Mouse (Mus musculus): ENCODE measurements around the gene Slc27a3. TPM values are rescaled to one million over a fixed set of nuclear protein-coding genes. Genes with fewer than 3 reads are reported as not detected.
"Not testable (repeated sequence)": the region's sequence is repeated elsewhere in the genome, so short reads cannot be mapped to it uniquely, and the experiment has no call there.

Slc27a3 gene
- polyA plus RNA-seq, 1 experiment from 2014 or later, result 34.6 TPM

GRCm38 (mm10) chr3:90373432-90374028 lies 16.2 kb downstream of the Slc27a3 start:
- WGBS, result 27% methylated on average over 4 of the region's 4 CpGs
- Histone ChIP-seq H3K4me2 (replicated peaks) (no peak overlapping the region), H3K9me3 (replicated peaks) (no peaks in the 10 kb centered on the region), H3K4me3 (replicated peaks) (no peak overlapping the region), H3K36me3 (no peaks in the 10 kb centered on the region), H3K27ac (replicated peaks) (no peak overlapping the region), H3K27me3 (no peaks in the 10 kb centered on the region), H3K9ac (no peak overlapping the region), H3K4me1 (no peaks in the 10 kb centered on the region)
- no peak for ATAC-seq (ENCODE audit: insufficient number of reproducible peaks, low FRiP score, low TSS enrichment, low read depth)

DNA sequence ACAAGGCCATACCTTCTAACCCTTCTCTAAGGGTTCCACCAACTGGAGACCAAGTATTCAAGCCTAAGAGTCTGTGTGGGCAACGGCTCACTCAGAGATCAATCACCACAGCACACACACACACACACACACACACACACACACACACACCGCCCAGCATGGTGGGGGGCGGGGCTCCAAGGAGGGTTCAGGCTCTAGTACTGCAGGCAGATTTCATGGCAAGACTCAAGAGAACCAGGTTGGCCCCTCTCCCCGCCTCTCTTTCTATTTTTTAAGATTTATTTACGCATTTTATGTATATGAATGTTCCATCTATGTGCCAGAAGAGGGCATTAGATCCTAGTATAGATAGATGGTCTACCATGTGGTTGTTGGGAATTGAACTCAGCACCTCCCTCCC lies 16.9 kb downstream of the Slc27a3 start:
- Histone ChIP-seq H3K4me2 (replicated peaks) (no peak overlapping the region), H3K4me3 (replicated peaks) (no peak overlapping the region), H3K27ac (replicated peaks) (no peak overlapping the region), H3K36me3 (no peaks in the 10 kb centered on the region), H3K9ac (no peak overlapping the region), H3K27me3 (no peaks in the 10 kb centered on the region), H3K9me3 (replicated peaks) (no peaks in the 10 kb centered on the region), H3K4me1 (no peaks in the 10 kb centered on the region)
- 65% methylated on average over 5 of the region's 5 CpGs for WGBS
- ATAC-seq (ENCODE audit: insufficient number of reproducible peaks, low FRiP score, low TSS enrichment, low read depth), result no peak

DNA sequence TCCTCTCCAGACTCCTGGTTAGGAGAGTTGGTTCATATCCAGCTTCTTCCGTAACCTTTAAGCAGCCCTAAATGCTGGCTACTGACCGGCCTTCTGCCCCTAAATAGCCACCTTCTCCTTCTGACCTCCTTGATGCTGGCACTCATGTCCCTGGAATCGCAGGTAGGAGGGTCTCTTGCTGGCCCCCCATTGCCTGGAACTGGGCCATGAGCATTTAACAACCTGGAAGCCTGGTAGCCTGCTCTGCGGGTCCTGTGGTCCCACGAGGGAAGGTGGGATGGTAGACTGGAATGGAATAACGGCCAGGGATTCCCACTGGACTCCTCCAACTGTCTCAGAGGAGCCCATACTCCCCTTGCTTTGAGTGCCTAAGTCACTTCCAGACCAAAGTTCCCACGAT lies 17.9 kb downstream of the Slc27a3 start:
- Histone ChIP-seq H3K9me3 (replicated peaks) (no peaks in the 10 kb centered on the region), H3K27ac (replicated peaks) (no peak overlapping the region), H3K9ac (no peak overlapping the region), H3K4me3 (replicated peaks) (no peak overlapping the region), H3K36me3 (no peaks in the 10 kb centered on the region), H3K27me3 (no peaks in the 10 kb centered on the region), H3K4me2 (replicated peaks) (no peak overlapping the region), H3K4me1 (no peaks in the 10 kb centered on the region)
- WGBS, result 73% methylated on average over 7 of the region's 7 CpGs
- ATAC-seq (ENCODE audit: insufficient number of reproducible peaks, low FRiP score, low TSS enrichment, low read depth), result no peak

DNA sequence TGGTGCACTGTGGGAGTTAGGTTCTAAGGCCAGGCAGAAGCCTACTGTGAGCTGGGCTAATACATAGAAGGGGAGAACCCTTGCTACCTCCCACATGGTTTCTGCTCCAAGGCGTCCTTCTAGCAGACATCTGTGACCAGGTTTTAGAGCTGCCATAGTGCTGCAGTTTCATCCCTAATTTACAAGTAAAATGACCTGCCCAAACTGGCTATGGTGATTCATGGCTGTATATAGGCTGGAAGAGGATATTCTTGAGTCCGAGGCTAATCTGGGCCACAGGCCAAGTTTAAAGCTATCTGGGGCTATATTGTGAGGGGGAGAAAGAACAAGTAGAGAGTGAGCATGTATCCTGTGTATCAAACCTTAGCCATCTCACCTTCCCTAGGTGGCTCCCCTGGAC lies 20.7 kb downstream of the Slc27a3 start:
- Histone ChIP-seq H3K4me1 (no peaks in the 10 kb centered on the region), H3K9me3 (replicated peaks) (no peaks in the 10 kb centered on the region)
- 43% methylated on average over 2 of the region's 2 CpGs for WGBS

GRCm38 (mm10) chr3:90367001-90367632 lies 22.6 kb downstream of the Slc27a3 start:
- 0 out of 2 replicates have a peak, but pooled peaks cover 3% of the 10 kb centered on the region for H3K36me3 ChIP-seq
- 90% methylated on average over 5 of the region's 5 CpGs for WGBS
- no peak overlapping the region for H3K27ac ChIP-seq (replicated peaks)
- H3K4me3 ChIP-seq (replicated peaks), result no peak overlapping the region
- no peaks in the 10 kb centered on the region for H3K4me1 ChIP-seq
- ATAC-seq (ENCODE audit: insufficient number of reproducible peaks, low FRiP score, low TSS enrichment, low read depth), result no peak
- H3K27me3 ChIP-seq, result no peaks in the 10 kb centered on the region
- H3K9ac ChIP-seq, result no peak overlapping the region
- H3K9me3 ChIP-seq (replicated peaks), result no peaks in the 10 kb centered on the region
- H3K4me2 ChIP-seq (replicated peaks), result no peak overlapping the region

More for the DNA sequence above, 20.7 kb downstream of the Slc27a3 start:
- Histone ChIP-seq H3K27me3 (no peaks in the 10 kb centered on the region), H3K4me2 (replicated peaks) (no peak overlapping the region), H3K27ac (replicated peaks) (no peak overlapping the region), H3K36me3 (no peaks in the 10 kb centered on the region), H3K4me3 (replicated peaks) (no peak overlapping the region), H3K9ac (no peak overlapping the region)
- ATAC-seq (ENCODE audit: insufficient number of reproducible peaks, low FRiP score, low TSS enrichment, low read depth), result no peak

DNA sequence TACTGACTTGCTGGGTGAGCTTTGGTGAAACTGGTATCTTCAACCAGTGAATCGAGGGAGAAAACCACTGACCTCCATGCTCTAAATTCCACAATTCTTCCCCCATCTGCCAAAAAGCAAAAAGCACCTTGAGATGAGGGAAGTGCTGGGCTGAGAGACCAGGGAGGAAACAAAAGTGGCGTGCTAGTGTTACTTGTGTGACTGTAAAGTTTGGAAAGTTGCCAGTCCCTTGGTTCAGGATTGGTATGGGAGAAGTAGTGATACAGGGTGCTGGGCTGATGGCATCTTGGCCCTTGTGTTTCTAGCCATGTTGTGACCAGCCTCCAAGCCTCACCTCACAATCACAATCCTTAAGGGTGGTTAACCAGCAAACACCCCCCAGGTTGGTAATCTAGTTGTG lies 27.4 kb downstream of the Slc27a3 start:
- 79% methylated on average over 2 of the region's 2 CpGs for WGBS
- Histone ChIP-seq H3K36me3 (peaks cover 28% of the 10 kb centered on the region), H3K4me2 (replicated peaks) (no peak overlapping the region), H3K9me3 (replicated peaks) (no peaks in the 10 kb centered on the region), H3K4me3 (replicated peaks) (no peak overlapping the region), H3K9ac (no peak overlapping the region), H3K4me1 (no peaks in the 10 kb centered on the region), H3K27ac (replicated peaks) (no peak overlapping the region), H3K27me3 (no peaks in the 10 kb centered on the region)
- ATAC-seq (ENCODE audit: insufficient number of reproducible peaks, low FRiP score, low TSS enrichment, low read depth), result no peak

GRCm38 (mm10) chr3:90361476-90361875 lies 28.3 kb downstream of the Slc27a3 start:
- Histone ChIP-seq H3K4me1 (no peaks in the 10 kb centered on the region), H3K27me3 (no peaks in the 10 kb centered on the region), H3K9me3 (replicated peaks) (no peaks in the 10 kb centered on the region), H3K9ac (no peak overlapping the region), H3K4me2 (replicated peaks) (no peak overlapping the region), H3K36me3 (peaks cover 37% of the 10 kb centered on the region), H3K4me3 (replicated peaks) (no peak overlapping the region), H3K27ac (replicated peaks) (no peak overlapping the region)
- no peak for ATAC-seq (ENCODE audit: insufficient number of reproducible peaks, low FRiP score, low TSS enrichment, low read depth)
- WGBS, result 74% methylated on average over 4 of the region's 4 CpGs

GRCm38 (mm10) chr3:90359230-90359629 lies 30.5 kb downstream of the Slc27a3 start:
- no peak overlapping the region for H3K4me3 ChIP-seq (replicated peaks)
- WGBS, result 86% methylated on average over 1 of the region's 1 CpGs
- ATAC-seq (ENCODE audit: insufficient number of reproducible peaks, low FRiP score, low TSS enrichment, low read depth), result no peak
- H3K36me3 ChIP-seq, result peaks cover 56% of the 10 kb centered on the region
- no peaks in the 10 kb centered on the region for H3K9me3 ChIP-seq (replicated peaks)
- no peaks in the 10 kb centered on the region for H3K27me3 ChIP-seq
- no peaks in the 10 kb centered on the region for H3K4me1 ChIP-seq
- no peak overlapping the region for H3K27ac ChIP-seq (replicated peaks)
- no peak overlapping the region for H3K4me2 ChIP-seq (replicated peaks)
- no peak overlapping the region for H3K9ac ChIP-seq

DNA sequence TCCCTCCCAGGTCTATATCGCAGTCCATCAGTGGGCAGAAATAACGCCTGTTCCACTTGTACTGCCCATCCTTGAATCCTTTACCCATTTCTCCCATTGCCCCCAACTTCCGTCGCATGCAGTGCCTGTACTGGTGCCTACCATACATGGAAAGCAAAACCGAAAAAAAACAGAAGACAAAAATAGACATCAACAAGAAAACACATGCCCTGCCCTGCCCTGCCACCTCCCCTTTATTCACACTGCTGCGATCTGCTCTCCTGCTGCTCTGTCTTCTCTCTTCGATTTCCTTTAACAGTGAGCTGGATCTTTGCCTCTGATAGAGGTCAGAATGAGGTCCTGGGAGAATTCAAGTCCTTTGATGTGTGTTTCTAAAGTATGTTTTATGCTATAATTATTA lies 31.8 kb downstream of the Slc27a3 start:
- no peaks in the 10 kb centered on the region for H3K4me1 ChIP-seq
- no peaks in the 10 kb centered on the region for H3K9me3 ChIP-seq (replicated peaks)
- ATAC-seq (ENCODE audit: insufficient number of reproducible peaks, low FRiP score, low TSS enrichment, low read depth), result no peak
- no peak overlapping the region for H3K27ac ChIP-seq (replicated peaks)
- no peak overlapping the region for H3K9ac ChIP-seq
- H3K36me3 ChIP-seq, result peaks cover 69% of the 10 kb centered on the region
- no peak overlapping the region for H3K4me3 ChIP-seq (replicated peaks)
- 76% methylated on average over 7 of the region's 7 CpGs for WGBS
- no peak overlapping the region for H3K4me2 ChIP-seq (replicated peaks)
- H3K27me3 ChIP-seq, result no peaks in the 10 kb centered on the region

DNA sequence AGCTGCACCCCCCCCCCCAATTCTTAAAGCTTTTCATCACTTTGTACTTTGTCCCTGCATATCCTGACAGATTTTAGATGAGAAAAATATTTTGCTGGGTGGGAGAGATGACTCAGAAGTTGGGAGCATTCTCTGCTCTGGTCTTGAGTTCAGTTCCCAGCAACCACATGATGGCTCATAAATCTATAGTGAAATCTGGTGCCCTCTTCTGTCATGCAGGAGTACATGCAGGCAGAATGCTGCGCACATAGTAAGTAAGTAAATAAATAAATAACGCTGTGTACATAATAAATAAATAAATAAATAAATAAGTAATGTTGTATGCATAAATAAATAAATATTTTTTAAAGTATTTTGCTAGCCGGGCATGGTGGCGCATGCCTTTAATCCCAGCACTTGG lies 41.9 kb downstream of the Slc27a3 start:
- peaks cover 64% of the 10 kb centered on the region for H3K36me3 ChIP-seq
- no peaks in the 10 kb centered on the region for H3K4me1 ChIP-seq
- no peak overlapping the region for H3K4me2 ChIP-seq (replicated peaks)
- no peak for ATAC-seq (ENCODE audit: insufficient number of reproducible peaks, low FRiP score, low TSS enrichment, low read depth)
- no peak overlapping the region for H3K9ac ChIP-seq
- H3K27ac ChIP-seq (replicated peaks), result no peak overlapping the region
- H3K9me3 ChIP-seq (replicated peaks), result no peaks in the 10 kb centered on the region
- H3K4me3 ChIP-seq (replicated peaks), result no peak overlapping the region
- H3K27me3 ChIP-seq, result no peaks in the 10 kb centered on the region
- 96% methylated on average over 4 of the region's 4 CpGs for WGBS

DNA sequence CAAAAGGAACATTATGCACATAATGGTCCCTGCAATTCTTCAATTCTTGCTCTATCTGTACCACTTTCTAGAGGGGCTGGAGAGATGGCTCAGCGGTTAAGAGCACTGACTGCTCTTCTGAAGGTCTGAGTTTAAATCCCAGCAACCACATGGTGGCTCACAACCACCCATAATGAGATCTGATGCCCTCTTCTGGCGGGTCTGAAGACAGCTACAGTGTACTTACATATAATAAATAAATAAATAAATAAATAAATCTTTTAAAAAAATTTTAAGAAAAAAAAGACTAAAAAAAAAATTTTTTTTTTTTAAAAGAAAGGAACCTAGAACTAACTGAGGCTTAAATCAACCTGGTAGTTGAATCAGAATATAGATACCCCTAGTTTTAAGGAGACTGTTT lies 46.9 kb downstream of the Slc27a3 start:
- H3K36me3 ChIP-seq, result peaks cover 42% of the 10 kb centered on the region
- not testable (repeated sequence) for H3K9ac ChIP-seq; ATAC-seq (ENCODE audit: insufficient number of reproducible peaks, low FRiP score, low TSS enrichment, low read depth); H3K27ac ChIP-seq (replicated peaks); H3K4me1 ChIP-seq; H3K4me2 ChIP-seq (replicated peaks); H3K4me3 ChIP-seq (replicated peaks); H3K9me3 ChIP-seq (replicated peaks); H3K27me3 ChIP-seq
- WGBS, result 64% methylated on average over 2 of the region's 2 CpGs

GRCm38 (mm10) chr3:90340177-90340576 lies 49.6 kb downstream of the Slc27a3 start:
- ATAC-seq (ENCODE audit: insufficient number of reproducible peaks, low FRiP score, low TSS enrichment, low read depth), result no peak
- peaks cover 20% of the 10 kb centered on the region for H3K36me3 ChIP-seq
- no peak overlapping the region for H3K4me3 ChIP-seq (replicated peaks)
- H3K9me3 ChIP-seq (replicated peaks), result no peaks in the 10 kb centered on the region
- no peaks in the 10 kb centered on the region for H3K4me1 ChIP-seq
- no peak overlapping the region for H3K4me2 ChIP-seq (replicated peaks)
- H3K27ac ChIP-seq (replicated peaks), result no peak overlapping the region
- no peaks in the 10 kb centered on the region for H3K27me3 ChIP-seq
- H3K9ac ChIP-seq, result no peak overlapping the region

All from embryonic facial prominence, embryonic 15.5 days (tissue).